Mouse (Mus musculus) hindbrain, embryonic 13.5 days (tissue): ENCODE measurements at regions not wholly inside any gene's neighbourhood (a gene's known extent, or its start where the extent isn't known, plus 50 kb on each side); places are given as distances from the start of the nearest gene placed in this dataset.

Source experiments
- ATAC-seq: fragments of 200-750 bp; cut with Nextera tagmentation; 2 replicates; pipeline ENCODE4 v1.8.0; 2017; ENCODE audit warnings: moderate TSS enrichment; ENCODE audit not compliant: low FRiP score
- H3K27ac ChIP-seq: fragments of 300-500 bp; sonication (generic); 2 replicates; pipeline ENCODE4 v1.5.1; 2015; ENCODE audit warnings: inconsistent platforms, mild to moderate bottlenecking, moderate library complexity
- H3K27me3 ChIP-seq: fragments of 300-500 bp; sonication (generic); 2 replicates; pipeline ENCODE4 v1.6.1; 2015; ENCODE audit warnings: mild to moderate bottlenecking, inconsistent platforms
- H3K36me3 ChIP-seq: fragments of 300-500 bp; sonication (generic); 2 replicates; pipeline ENCODE4 v1.6.1; 2015; ENCODE audit warnings: mild to moderate bottlenecking, inconsistent platforms
- H3K4me1 ChIP-seq: fragments of 300-500 bp; sonication (generic); replicated peaks from 2 replicates; pipeline ENCODE4 v1.6.1; 2015; ENCODE audit warnings: inconsistent platforms
- H3K4me2 ChIP-seq: fragments of 300-500 bp; sonication (generic); 2 replicates; pipeline ENCODE4 v1.6.1; 2015; ENCODE audit warnings: inconsistent platforms, mild to moderate bottlenecking, moderate library complexity
- H3K4me3 ChIP-seq: fragments of 300-500 bp; sonication (generic); 2 replicates; pipeline ENCODE4 v1.5.1; 2015; ENCODE audit warnings: mild to moderate bottlenecking, inconsistent platforms
- H3K9ac ChIP-seq: fragments of 300-500 bp; sonication (generic); 2 replicates; pipeline ENCODE4 v1.6.1; 2015; ENCODE audit warnings: mild to moderate bottlenecking, inconsistent platforms
- H3K9me3 ChIP-seq: fragments of 300-500 bp; sonication (generic); 2 replicates; pipeline ENCODE4 v1.6.1; 2016; ENCODE audit warnings: inconsistent platforms
- WGBS: fragments of 180-500 bp; shearing (Covaris S2); methylation state at CpG from one replicate; pipeline ENCODE4 v1.1.7; 2015; 5-methylcytosine and 5-hydroxymethylcytosine counted together

GRCm38 (mm10) chr2:129960364-129960763 lies 51.8 kb upstream of the Tgm3 start:
- no peaks in the 10 kb centered on the region for H3K9me3 ChIP-seq
- H3K36me3 ChIP-seq = no peaks in the 10 kb centered on the region
- 88% methylated on average over 4 of the region's 4 CpGs for WGBS
- H3K4me3 ChIP-seq = no peak overlapping the region
- peaks cover 6% of the 10 kb centered on the region for H3K4me1 ChIP-seq
- H3K9ac ChIP-seq = no peak overlapping the region
- ATAC-seq = no peak
- no peak overlapping the region for H3K27ac ChIP-seq
- H3K27me3 ChIP-seq = no peaks in the 10 kb centered on the region
- no peak overlapping the region for H3K4me2 ChIP-seq

DNA sequence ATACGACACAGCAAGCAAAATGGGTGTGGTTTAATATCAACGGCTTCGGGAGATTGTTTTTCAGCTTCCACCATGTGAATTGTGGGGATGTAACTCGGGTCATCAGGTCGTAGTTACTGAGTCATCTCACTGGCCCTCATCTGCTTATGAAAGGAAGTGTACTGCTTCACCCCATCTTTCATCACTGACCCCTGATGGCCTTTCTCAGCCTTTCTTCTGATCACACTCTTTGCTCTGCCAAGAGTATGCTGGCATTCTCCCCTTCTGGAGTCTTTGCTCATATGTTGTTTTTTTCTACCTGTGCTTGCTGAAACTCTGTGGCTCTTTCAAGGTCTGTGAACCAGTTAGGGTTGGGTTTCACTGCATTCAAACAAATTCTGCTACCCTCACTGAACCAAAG lies 50.6 kb upstream of the Tgm3 start:
- peaks cover 6% of the 10 kb centered on the region for H3K4me1 ChIP-seq
- 55% methylated on average over 5 of the region's 5 CpGs for WGBS
- H3K36me3 ChIP-seq = no peaks in the 10 kb centered on the region
- no peaks in the 10 kb centered on the region for H3K9me3 ChIP-seq
- H3K4me2 ChIP-seq = no peak overlapping the region
- no peak for ATAC-seq
- H3K27ac ChIP-seq = no peak overlapping the region
- H3K4me3 ChIP-seq = no peak overlapping the region
- H3K9ac ChIP-seq = no peak overlapping the region
- no peaks in the 10 kb centered on the region for H3K27me3 ChIP-seq
